Mouse (Mus musculus): Measurements from ENCODE around the gene Gm43552.
"Not testable (repeated sequence)": the region's sequence is repeated elsewhere in the genome, so short reads cannot be mapped to it uniquely, and the experiment has no call there.

The Gm43552 gene

DNA sequence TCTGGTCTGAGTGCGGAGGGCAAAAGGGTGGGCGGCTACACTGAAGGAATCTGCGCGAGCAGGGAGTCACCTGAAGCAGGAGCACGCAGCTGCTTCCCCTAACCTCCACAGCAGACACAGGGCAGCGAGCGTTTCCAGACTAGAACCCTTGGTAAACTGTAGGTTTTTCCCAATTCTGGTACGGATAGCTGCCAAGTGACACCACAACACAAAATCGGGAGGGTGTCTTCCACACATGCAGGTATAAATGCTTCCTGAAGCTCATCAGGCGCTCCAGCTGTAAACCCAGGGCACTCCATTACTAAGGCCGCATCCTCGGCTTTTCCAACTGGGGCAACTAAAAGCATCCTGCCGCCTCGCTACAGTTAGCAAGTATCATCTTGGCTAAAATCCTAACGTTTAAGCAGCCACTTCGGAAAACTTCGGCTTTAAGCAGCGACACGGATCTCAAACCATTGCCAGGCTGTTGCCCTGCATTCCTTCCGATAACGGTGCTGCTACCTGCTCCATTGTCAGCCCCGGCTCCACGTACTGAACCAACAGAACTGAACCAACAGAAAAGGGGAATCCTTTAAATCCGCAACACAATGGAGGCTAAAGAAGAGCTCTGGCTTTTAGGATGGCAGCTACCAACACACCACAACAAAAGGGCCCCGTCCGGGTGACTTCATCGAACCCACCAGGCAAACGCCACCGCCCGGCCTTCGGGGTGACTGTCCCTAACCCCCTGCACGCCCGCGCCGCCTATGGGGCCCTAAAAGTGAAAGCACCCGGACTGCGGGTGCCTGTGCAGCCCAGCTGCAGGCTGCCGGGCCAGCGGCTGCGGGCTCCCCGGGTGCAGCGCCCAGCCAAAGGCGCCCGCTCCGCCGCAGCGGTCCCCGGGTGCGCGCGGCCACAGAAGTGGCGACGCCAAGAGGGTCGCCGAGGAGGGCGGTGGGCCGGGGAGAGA, 592 bp downstream of the Gm43552 start:
- peak; percentile 87 for DNase-seq (ENCODE audit: low read depth, low spot score)

- peak; percentile 29 for DNase-seq (ENCODE audit: low read depth, low spot score)
These were observed 2.8 kb downstream of the Gm43552 start for GRCm38 (mm10) chr5:65489830-65490229.

GRCm38 (mm10) chr5:65488725-65489124, 3.9 kb downstream of the Gm43552 start:
- DNase-seq (ENCODE audit: low read depth, low spot score): no peak

- no peak for DNase-seq (ENCODE audit: low read depth, low spot score)
These were observed 5.3 kb downstream of the Gm43552 start for GRCm38 (mm10) chr5:65487381-65487780.

- no peak for DNase-seq (ENCODE audit: low read depth, low spot score)
These were observed 6.1 kb downstream of the Gm43552 start for GRCm38 (mm10) chr5:65486514-65486913.

- no peak for DNase-seq (ENCODE audit: low read depth, low spot score)
These were observed 9.6 kb downstream of the Gm43552 start for GRCm38 (mm10) chr5:65482996-65483395.

DNA sequence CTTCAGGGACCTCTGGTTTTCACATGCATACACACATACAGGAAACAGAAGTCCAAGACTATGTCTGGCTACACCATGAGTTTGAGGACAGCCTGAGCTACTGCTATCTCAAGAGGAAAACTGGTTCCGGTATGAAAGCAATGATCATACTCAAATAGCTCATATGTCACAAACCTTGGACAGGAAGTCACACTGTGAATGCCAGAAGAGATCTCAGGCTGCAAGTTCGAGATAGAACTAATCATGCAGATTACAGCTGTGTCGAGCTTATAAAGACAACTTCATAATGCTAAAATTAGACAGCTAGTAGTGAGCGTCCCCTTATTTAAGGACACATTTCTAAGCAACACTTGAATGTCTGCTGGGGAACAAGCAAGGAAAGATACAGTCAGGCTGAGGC, 12.1 kb downstream of the Gm43552 start:
- no peak for DNase-seq (ENCODE audit: low read depth, low spot score)

- DNase-seq (ENCODE audit: low read depth, low spot score): no peak
These were observed 12.8 kb downstream of the Gm43552 start for GRCm38 (mm10) chr5:65479681-65480445.

GRCm38 (mm10) chr5:65478224-65478623, 14.4 kb downstream of the Gm43552 start:
- peak; percentile 62 for DNase-seq (ENCODE audit: low read depth, low spot score)

DNA sequence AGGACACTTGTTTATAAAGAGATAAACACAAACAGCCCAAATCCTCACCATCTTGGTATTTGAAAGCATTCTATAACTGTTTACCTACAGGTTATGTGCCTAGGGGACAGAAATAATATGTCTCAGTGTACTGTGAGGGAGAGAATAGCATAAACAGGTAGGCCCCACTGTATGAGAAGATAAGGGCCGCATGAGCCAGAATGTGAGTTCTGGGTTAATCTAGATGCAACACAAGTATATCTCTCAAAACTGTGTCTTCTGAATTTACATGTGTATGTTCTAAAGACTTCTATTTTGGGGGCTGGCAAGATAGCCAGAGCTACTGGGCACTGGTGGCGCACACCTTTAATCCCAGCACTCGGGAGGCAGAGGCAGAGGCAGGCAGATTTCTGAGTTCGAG, 15.9 kb downstream of the Gm43552 start:
- not testable (repeated sequence) for DNase-seq (ENCODE audit: low read depth, low spot score)

DNA sequence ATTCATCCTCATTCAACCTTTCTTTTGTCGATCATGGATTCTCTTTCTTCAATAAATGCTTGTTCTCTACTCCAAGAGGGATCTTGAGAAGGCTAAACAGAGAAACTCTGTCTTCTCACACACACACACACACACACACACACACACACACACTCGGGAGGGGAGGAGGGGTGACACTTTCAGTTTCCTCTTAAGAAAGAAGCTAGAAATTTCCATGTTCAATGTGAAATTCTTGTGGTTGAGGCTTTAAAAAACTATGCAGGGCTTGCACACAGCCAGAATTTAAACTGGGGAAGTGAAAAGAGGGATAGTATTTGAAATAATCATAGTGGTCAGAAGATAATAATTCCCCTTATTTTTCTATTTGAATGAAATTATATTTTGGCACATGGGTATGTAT, 16.8 kb downstream of the Gm43552 start:
- peak; percentile 24 for DNase-seq (ENCODE audit: low read depth, low spot score)

DNA sequence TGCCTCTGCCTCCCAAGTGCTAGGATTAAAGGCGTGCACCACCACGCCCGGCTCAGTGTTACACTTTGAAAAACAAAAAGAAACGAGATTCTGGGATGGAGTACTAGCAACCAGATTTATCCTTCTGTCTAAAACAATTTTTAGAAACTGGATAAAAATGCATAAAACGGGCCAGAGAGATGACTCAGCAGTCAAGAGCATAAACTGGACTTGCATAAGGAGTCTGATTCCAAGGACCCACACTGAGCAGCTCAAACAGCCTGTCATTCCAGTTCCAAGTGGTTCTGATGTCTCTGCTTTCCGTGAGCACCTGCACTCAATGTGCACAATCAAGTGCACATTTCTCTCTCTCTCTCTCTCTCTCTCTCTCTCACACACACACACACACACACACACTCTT, 22.9 kb downstream of the Gm43552 start:
- DNase-seq (ENCODE audit: low read depth, low spot score): no peak

DNA sequence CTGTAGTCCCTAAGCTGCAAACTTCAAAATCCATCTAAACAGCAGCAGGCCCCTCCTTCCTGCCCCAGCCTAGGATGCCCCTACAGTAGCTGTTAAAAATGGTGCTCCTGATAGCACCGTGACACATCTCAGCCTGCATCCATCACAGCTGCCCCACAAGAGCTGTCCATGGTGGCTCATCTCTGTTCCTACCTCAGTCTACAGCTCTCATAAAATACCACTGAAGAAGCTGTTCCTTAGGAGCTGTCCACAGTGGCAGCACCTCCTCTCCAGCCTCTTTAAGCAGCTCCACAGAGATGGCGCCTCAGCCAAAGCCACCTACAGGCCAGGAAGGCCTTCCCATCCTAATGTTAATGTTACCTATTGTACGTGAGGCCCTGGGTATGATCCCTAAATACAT, 25.7 kb downstream of the Gm43552 start:
- no peak for DNase-seq (ENCODE audit: low read depth, low spot score)

DNA sequence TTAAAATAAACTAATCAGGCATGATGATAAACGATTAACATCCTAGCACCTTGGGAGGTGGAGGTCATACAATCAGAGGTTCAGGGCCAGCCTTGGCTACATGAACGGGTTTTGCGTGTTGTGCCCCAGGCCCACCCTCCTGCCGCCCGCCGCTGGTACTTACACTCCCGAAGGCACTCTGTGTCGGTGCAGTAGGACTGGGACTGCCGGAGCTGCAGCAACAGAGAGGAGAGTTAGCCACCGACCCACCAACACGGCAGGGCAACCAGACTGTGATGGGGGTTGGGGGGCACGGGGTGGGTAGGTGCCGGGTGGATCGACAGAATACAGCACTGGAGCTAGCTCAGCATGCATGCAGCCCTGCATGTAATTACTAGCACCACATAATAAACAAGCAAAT, 32.3 kb downstream of the Gm43552 start:
- DNase-seq (ENCODE audit: low read depth, low spot score): no peak

- no peak for DNase-seq (ENCODE audit: low read depth, low spot score)
These were observed 33.2 kb downstream of the Gm43552 start for GRCm38 (mm10) chr5:65459454-65459853.

DNA sequence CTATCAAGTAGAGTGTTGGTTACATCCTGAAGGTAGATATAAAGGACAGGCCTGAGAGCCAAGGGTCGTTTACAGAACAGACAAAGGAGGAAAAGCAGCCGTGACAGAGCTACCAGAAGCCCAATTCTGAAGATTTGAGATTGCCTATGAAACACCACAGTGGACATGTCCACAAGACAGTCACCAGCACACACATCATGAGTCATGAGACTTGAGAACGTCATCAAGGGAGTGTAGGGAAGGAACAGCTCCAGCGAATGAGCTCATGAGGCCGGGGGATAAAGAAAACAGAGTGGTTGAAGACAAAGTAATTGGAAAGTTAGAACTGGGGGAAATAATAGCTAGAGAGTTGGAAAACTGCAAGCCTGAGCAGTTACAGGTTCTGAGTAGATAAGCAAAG, 34.8 kb downstream of the Gm43552 start:
- no peak for DNase-seq (ENCODE audit: low read depth, low spot score)

DNA sequence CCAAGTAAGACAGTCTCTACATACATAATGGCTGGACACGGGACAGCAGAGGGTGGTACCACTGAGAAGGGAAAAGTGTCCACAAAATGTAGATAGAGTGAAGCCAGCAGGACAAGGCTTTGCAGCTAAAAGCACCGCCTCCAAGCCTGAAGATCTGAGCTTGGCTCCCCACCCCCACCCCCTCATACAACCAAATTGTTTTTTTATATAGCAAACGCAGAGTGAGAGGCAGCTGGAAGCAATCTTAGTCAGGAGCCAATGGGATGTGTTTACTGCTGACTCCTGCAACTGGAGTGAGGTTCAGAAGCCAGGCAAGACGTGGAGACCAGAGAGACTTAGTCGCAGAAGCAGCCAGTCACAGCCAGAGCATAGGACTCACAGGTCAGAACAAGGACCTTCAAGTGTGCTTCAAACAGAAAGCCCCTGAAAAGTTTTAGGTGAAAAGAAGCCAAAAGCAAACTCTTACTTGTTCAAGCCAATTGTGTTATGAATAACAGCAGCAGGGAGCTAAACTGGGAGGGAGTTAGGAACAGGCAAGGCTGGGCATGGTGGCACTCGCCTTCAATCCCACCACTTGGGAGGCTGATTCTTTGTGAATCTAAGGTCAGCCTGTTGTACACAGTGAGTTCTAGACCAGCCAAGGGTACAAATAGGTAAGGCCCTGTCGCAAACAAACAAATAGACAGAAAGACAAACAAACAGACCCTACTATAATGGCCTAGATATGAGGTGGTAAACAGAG, 35.4 kb downstream of the Gm43552 start:
- DNase-seq (ENCODE audit: low read depth, low spot score): no peak

DNA sequence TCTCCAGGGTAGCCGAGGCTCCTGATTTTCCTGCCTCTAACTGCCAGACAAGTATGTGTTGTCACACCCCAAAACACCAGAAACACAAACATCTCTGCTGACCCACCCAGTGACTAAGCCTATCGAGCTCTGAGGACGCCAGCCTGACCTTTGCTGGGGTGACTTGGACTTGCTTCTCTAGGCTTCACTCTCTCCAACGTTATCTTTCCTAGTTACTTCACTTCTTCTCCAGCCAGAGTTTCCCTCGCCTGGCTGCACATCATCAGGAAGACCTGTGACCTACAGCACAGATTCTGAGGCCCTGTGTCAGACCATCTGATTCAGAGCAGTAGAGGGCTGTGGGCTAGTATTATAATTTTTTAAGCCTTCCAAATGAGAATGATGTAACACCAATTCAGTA, 37.9 kb downstream of the Gm43552 start:
- DNase-seq (ENCODE audit: low read depth, low spot score): no peak

GRCm38 (mm10) chr5:65448941-65449340, 43.7 kb downstream of the Gm43552 start:
- DNase-seq (ENCODE audit: low read depth, low spot score): no peak

DNA sequence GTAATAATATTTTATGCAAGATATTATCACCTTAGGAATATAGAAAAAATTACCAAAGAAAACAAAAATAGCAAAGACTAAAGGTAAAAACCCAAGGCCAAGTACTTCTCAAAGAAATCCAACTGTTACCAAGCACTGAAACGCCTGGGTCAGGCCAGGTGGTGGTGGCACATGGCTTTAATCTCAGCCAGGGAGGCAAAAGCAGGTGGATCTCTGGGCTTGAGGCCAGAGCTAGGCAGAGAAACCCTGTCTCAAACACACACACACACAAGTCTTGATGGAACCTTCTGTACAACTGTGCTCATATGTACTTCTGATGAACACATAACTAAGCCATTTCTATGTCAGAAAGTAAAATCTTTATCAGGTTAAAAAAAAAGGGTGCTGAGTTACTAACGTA, 44.8 kb downstream of the Gm43552 start:
- DNase-seq (ENCODE audit: low read depth, low spot score): no peak

DNA sequence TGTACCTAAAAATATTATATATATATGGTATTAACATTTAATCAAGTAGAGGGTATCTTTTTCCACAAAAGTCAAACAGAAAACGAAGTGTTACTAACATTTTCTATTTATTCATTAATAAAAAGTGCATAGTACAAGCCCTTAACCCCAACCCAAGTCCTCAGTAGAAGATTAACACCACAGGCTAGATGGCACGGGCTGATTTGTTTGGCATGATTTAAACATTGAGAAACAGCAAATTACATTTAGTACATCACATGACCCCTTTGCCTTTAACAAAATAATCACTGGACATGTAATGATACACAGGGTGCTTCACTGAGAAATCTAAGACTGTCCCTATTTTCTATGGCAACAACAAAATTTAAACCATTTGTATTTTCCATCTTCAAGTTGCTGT, 45.9 kb downstream of the Gm43552 start:
- DNase-seq (ENCODE audit: low read depth, low spot score): no peak

- no peak for DNase-seq (ENCODE audit: low read depth, low spot score)
These were observed 47.7 kb downstream of the Gm43552 start for GRCm38 (mm10) chr5:65444981-65445380.
